Mouse (Mus musculus) brain, embryonic 14.5 days (tissue): ENCODE results near the gene Fzd7. TPM values are rescaled to one million over a fixed set of nuclear protein-coding genes. Genes with fewer than 3 reads are reported as not detected.
"Not testable (repeated sequence)": the region's sequence is repeated elsewhere in the genome, so short reads cannot be mapped to it uniquely, and the experiment has no call there.

Experiments
- DNase-seq: peaks from one replicate; pipeline ENCODE4 v3.0.0-alpha.2; 2011; ENCODE audit warnings: low read depth
- CTCF ChIP-seq: fragments of 200-500 bp; IDR thresholded peaks from 2 replicates; pipeline ENCODE4 v1.5.1; 2012; ENCODE audit warnings: inconsistent platforms, mild to moderate bottlenecking, moderate library complexity, borderline replicate concordance; ENCODE audit not compliant: insufficient read depth, insufficient read length; ENCODE audit errors: extremely low read depth
- POLR2A ChIP-seq: fragments of 200-500 bp; IDR thresholded peaks from 2 replicates; pipeline ENCODE4 v1.6.1; 2012; ENCODE audit warnings: mild to moderate bottlenecking, inconsistent platforms, borderline replicate concordance; ENCODE audit not compliant: poor library complexity, insufficient read depth, insufficient read length, severe bottlenecking; ENCODE audit errors: extremely low read depth
- polyA plus RNA-seq: library from polyadenylated mRNA; depleted of rRNA; stranded (reverse); fragments of >200 nt; gene quantifications from 2 replicates; pipeline ENCODE4 v1.2.3, GENCODE M21; 2012; rRNA removed

Gene Fzd7
- polyA plus RNA-seq: 8.3 and 10.7 TPM in 2 replicates

DNA sequence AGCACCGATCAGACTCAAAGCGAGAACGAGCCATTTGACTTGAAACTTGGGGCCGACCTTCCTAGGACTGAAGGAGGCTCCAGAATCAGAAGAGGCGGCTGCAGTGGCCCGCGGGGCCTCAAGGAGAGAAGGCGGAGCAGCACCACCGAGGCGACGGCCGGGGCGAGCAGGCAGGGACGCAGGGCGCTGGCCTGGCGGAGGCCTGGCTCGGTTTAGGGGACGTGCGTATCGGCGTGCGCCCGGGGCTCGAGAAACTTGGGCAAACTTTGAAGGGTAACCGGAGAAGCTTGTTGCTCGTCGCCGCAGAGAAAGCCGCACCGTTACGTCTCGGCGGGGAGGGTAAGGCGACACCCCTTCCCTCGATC, at the start of gene Fzd7:
TSS of gene Fzd7 (plus strand) at position 94 of the 365 bp plus-strand sequence.
- DNase-seq: no peak
- no peak for TF ChIP-seq POLR2A
- no peak for TF ChIP-seq CTCF

DNA sequence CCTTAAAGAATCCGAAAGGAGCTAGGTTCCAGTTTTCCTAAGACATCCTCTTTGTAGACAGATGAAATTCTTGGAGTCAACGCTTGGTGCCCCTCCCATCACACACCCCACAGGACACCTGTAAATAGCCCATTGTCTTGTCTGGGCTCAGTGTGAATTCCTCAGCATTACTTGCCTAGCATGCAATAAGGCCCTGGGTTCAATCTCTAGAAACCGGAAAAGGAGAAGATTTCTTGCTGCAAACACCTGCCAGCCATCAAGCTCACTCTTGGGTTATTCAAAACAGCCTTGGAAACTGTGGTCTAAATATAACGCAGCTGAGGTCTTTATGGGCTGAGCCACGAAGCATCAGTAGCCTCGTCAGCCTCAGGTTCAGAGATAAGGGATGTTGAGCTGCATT, 48.9 kb upstream of the Fzd7 start:
- DNase-seq: no peak
- TF ChIP-seq POLR2A: no peak

- DNase-seq: peak; percentile 67
- TF ChIP-seq CTCF: no peak
Observed at GRCm38 (mm10) chr1:59434071-59434470, 48.2 kb upstream of the Fzd7 start.

DNA sequence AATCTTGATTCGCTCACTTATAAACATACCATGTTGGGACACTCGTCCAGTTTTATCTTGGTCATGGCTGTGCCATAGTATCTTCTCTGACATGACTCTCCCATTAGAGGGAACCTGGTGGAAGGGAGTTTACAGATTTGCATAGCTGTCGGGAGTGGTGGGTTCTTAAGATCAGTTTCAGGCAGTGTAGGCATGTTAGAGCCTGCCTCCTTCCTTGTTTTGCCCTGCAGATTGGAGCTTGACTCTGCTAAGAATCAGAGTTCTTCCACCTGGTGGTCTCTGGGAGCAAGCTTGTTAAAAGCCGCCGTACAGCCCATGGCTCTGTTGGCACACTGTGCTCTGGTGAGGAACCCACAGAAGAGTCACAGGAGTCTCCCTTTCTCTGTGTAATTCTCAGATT, 47.0 kb upstream of the Fzd7 start:
- no peak for TF ChIP-seq POLR2A
- TF ChIP-seq CTCF: no peak
- no peak for DNase-seq

GRCm38 (mm10) chr1:59436321-59436720, 45.9 kb upstream of the Fzd7 start:
- TF ChIP-seq POLR2A: no peak
- TF ChIP-seq CTCF: no peak
- DNase-seq: no peak

DNA sequence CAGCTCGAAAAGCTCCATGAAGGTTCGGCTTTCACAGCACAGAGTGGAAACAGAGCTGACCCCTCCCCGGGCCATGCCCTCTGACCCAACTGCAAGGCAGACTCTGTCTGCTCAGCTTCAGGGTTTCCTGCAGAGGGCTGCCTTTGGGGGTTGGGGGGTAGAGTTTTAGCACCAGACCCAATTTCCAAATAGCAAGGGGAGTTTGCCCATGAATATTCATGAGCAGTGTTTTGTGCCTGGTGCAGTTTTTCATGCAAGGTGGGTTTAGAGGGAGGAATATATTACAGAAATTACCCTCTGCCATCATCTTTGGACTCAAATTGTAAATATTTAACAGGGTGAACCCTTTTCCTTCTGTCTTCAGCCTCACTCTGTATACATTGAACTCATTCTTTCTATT, 44.3 kb upstream of the Fzd7 start:
- peak; percentile 69 for DNase-seq
- TF ChIP-seq CTCF: no peak
- TF ChIP-seq POLR2A: no peak

DNA sequence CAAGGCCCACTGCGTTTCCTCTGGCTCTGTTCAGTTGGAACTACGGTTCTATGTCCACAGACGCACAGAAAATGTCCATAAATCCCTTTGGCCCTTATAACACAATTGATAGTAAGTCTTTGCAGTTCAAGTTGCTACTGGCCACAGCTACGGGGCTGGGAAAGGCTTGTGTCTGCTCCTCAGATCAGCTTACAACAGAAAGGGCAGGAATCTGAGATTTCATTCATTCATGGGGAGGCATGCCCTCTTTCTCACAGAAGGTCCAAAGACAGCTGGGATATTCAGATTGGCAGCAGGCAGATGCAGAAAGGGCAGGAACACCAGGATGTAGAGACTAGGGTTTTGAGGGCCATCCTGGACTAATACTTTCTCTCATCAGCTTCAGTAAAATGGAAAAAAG, 43.9 kb upstream of the Fzd7 start:
- no peak for DNase-seq
- TF ChIP-seq CTCF (no peak), POLR2A (no peak)

- TF ChIP-seq CTCF (no peak), POLR2A (no peak)
- DNase-seq: no peak
Observed at GRCm38 (mm10) chr1:59439252-59439651, 43.0 kb upstream of the Fzd7 start.

GRCm38 (mm10) chr1:59439941-59440340, 42.3 kb upstream of the Fzd7 start:
- no peak for DNase-seq
- no peak for TF ChIP-seq CTCF
- no peak for TF ChIP-seq POLR2A

- not testable (repeated sequence) for DNase-seq
Observed at GRCm38 (mm10) chr1:59442721-59443120, 39.5 kb upstream of the Fzd7 start.

DNA sequence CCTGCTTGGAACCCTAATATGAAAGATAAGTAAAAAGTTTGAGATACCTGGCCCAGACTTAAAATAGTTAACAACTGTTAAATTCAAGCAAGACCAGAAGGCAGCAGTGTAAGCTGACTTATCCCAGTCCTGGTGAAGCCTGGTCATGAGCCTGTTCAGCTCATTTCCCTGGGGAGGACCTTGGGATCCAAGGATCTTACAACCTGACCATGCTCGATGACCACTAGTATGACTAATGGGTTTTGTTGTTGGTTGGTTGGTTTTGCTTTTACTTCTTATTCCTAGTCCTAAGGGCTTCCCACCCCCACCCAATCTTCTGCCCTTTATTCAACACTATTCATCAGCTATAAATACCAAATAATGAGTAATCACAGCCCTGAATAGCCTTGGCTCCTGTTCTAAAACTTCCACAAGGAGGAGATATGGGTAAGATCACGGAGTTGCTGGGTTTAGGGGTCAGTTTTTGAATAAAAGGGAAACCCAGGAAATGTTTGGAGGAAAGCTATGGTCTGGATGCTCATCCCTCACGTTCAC, 38.0 kb upstream of the Fzd7 start:
- no peak for DNase-seq
- TF ChIP-seq POLR2A (no peak), CTCF (no peak)

GRCm38 (mm10) chr1:59445242-59445641, 37.0 kb upstream of the Fzd7 start:
- no peak for TF ChIP-seq POLR2A
- TF ChIP-seq CTCF: no peak
- DNase-seq: no peak

DNA sequence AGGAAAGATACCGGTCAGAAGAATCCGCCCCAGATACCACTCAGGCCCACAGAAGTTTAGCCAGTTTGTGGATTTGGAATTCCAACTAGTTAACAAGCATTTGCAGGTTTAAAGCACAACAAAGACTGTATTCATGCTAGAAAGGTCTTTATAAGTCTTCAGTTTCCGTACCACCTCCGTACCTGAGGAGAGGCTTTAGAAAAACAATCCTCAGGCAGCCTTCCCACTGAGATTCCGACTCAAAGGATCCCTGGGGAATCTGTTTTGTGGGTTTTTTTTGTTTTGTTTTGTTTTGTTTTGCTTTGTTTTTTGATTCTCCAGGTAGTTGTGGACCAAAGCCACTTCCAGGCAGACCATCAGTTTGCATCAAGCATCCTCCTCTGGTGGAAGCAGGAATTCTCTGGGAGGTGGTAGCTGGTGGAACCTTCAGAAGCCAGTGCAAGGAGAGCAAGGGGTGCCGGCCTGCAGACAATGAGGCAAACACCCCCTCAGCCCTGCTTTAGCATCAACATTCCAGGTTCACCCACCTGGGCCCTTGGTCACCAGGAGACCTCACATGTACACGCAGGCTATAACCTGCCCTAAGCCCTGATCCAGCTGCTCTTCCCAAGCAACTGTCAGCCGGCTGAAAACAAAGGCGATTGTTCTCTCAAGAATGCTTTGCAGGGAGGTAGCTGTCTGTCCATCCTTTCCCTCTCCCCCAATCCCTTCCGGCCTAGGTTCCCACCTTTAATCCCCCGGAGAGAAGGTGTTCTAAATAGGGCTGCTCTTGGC, 33.5 kb upstream of the Fzd7 start:
- DNase-seq: no peak
- TF ChIP-seq CTCF: no peak
- no peak for TF ChIP-seq POLR2A

- no peak for DNase-seq
- no peak for TF ChIP-seq CTCF
- TF ChIP-seq POLR2A: no peak
Observed at GRCm38 (mm10) chr1:59449423-59449822, 32.8 kb upstream of the Fzd7 start.
